Mouse (Mus musculus) cerebellum, adult 2 months (tissue): ENCODE measurements at regions not wholly inside any gene's neighbourhood (a gene's known extent, or its start where the extent isn't known, plus 50 kb on each side); places are given as distances from the start of the nearest gene placed in this dataset.

Experiments
- CTCF ChIP-seq: fragments of 200-500 bp; IDR thresholded peaks from 2 replicates; pipeline ENCODE4 v1.5.1; 2011; ENCODE audit warnings: low read depth, mild to moderate bottlenecking, control low read depth, low read length, moderate library complexity, borderline replicate concordance; ENCODE audit not compliant: insufficient read depth
- POLR2A ChIP-seq: fragments of 200-500 bp; IDR thresholded peaks from 2 replicates; pipeline ENCODE4 v1.6.1; 2011; ENCODE audit warnings: low read length, control low read depth, borderline replicate concordance; ENCODE audit not compliant: insufficient read depth

- TF ChIP-seq CTCF, result no peak
- TF ChIP-seq POLR2A, result no peak
These were observed 155.1 kb upstream of the Podxl start for GRCm38 (mm10) chr6:31718843-31719242.
